Mouse (Mus musculus) frontal cortex, postnatal 36 days (tissue): Measurements from ENCODE around the gene Pno1.

ENCODE experiments used
- DNase-seq, 2 experiments: peaks; one replicate each; pipeline ENCODE4 v3.0.0; 2022; ENCODE audit warnings: low spot score in 2 of 2

Pno1 gene

GRCm38 (mm10) chr11:17180753-17181152 lies 30.6 kb downstream of the Pno1 start:
- no peak for DNase-seq

- no peak for DNase-seq
Observed at GRCm38 (mm10) chr11:17176638-17177037, 34.7 kb downstream of the Pno1 start.

GRCm38 (mm10) chr11:17172300-17172699 lies 39.1 kb downstream of the Pno1 start:
- DNase-seq, result no peak

GRCm38 (mm10) chr11:17170938-17171729 lies 40.2 kb downstream of the Pno1 start:
- DNase-seq, result no peak

GRCm38 (mm10) chr11:17169262-17169661 lies 42.1 kb downstream of the Pno1 start:
- no peak for DNase-seq

- DNase-seq, result no peak
Observed at GRCm38 (mm10) chr11:17166627-17167026, 44.7 kb downstream of the Pno1 start.

- no peak for DNase-seq
Observed at GRCm38 (mm10) chr11:17163956-17164355, 47.4 kb downstream of the Pno1 start.

GRCm38 (mm10) chr11:17160242-17160641 lies 51.1 kb downstream of the Pno1 start:
- peak; percentile 16 to 63 for DNase-seq

- DNase-seq, result peak; percentile 75 to 80
Observed at GRCm38 (mm10) chr11:17159738-17160241, 51.6 kb downstream of the Pno1 start.

GRCm38 (mm10) chr11:17158858-17159737 lies 52.3 kb downstream of the Pno1 start, which contains the start of gene Ppp3r1:
Ppp3r1 (plus strand) TSS chr11:17159263.
- peak; percentile 95 for DNase-seq
